Mouse (Mus musculus) embryonic facial prominence, embryonic 14.5 days (tissue): ENCODE measurements around the gene Adamts12. TPM values are rescaled to one million over a fixed set of nuclear protein-coding genes. Genes with fewer than 3 reads are reported as not detected.

Source experiments
- ATAC-seq: fragments of 200-750 bp; cut with Nextera tagmentation; 2 replicates; pipeline ENCODE4 v1.8.0; 2017; ENCODE audit warnings: low read depth, moderate number of reproducible peaks, moderate TSS enrichment
- DNase-seq: peaks from one replicate; pipeline ENCODE4 v3.0.0-alpha.2; 2015; ENCODE audit warnings: low spot score
- H3K27ac ChIP-seq: fragments of 300-500 bp; sonication (generic); replicated peaks from 2 replicates; pipeline ENCODE4 v1.5.1; 2014; ENCODE audit warnings: low read depth, mild to moderate bottlenecking, low read length, moderate library complexity
- H3K27me3 ChIP-seq: fragments of 300-500 bp; sonication (generic); replicated peaks from 2 replicates; pipeline ENCODE4 v1.6.1; 2014; ENCODE audit warnings: low read length; ENCODE audit not compliant: control insufficient read depth, insufficient read depth
- H3K36me3 ChIP-seq: fragments of 300-500 bp; sonication (generic); 2 replicates; pipeline ENCODE4 v1.6.1; 2014; ENCODE audit warnings: low read length, mixed read lengths; ENCODE audit not compliant: control insufficient read depth, insufficient read depth
- H3K4me1 ChIP-seq: fragments of 300-500 bp; sonication (generic); 2 replicates; pipeline ENCODE4 v1.6.1; 2014; ENCODE audit warnings: antibody characterized with exemption, low read length; ENCODE audit not compliant: control insufficient read depth, insufficient read depth
- H3K4me2 ChIP-seq: fragments of 300-500 bp; sonication (generic); 2 replicates; pipeline ENCODE4 v1.6.1; 2014; ENCODE audit warnings: low read depth, mild to moderate bottlenecking, low read length, moderate library complexity, mixed read lengths
- H3K4me3 ChIP-seq: fragments of 300-500 bp; sonication (generic); 2 replicates; pipeline ENCODE4 v1.5.1; 2014; ENCODE audit warnings: low read depth, mild to moderate bottlenecking, low read length
- H3K9ac ChIP-seq: fragments of 300-500 bp; sonication (generic); 2 replicates; pipeline ENCODE4 v1.6.1; 2014; ENCODE audit warnings: low read depth, mild to moderate bottlenecking, low read length, moderate library complexity, mixed read lengths
- H3K9me3 ChIP-seq: fragments of 300-500 bp; sonication (generic); 2 replicates; pipeline ENCODE4 v1.6.1; 2016; ENCODE audit warnings: low read length; ENCODE audit not compliant: control insufficient read depth
- WGBS: fragments of 180-500 bp; shearing (Covaris S2); extraction: QIAGEN DNeasy Blood & Tissue Kit; methylation state at CpG from one replicate; pipeline ENCODE4 v1.1.7; 2014; 5-methylcytosine and 5-hydroxymethylcytosine counted together
- polyA plus RNA-seq: library from polyadenylated mRNA; unstranded; fragments of >200 nt; fragmentation: Nextera tagmentation; extraction: Ambion mirVana; gene quantifications from 2 replicates; pipeline ENCODE4 v1.2.1, GENCODE M21; 2014

Adamts12 gene
- polyA plus RNA-seq = 12.8 and 13.6 TPM in 2 replicates

GRCm38 (mm10) chr15:11064558-11065411 lies at the start of gene Adamts12:
Gene Adamts12, plus strand, starts transcription at chr15:11064790.
- Histone ChIP-seq H3K27ac (peak within 1 kb of the TSS; percentile 94), H3K9ac (peak within 1 kb of the TSS; percentile 78), H3K4me1 (peaks cover 33% of the 10 kb centered on the region), H3K27me3 (no peaks in the 10 kb centered on the region), H3K4me2 (peak within 1 kb of the TSS; percentile 73), H3K4me3 (peak within 1 kb of the TSS; percentile 55), H3K9me3 (no peaks in the 10 kb centered on the region), H3K36me3 (no peaks in the 10 kb centered on the region)
- under 1% methylated on average over 23 of the region's 25 CpGs for WGBS
- DNase-seq (peak; percentile 93), ATAC-seq (peak; percentile 82)

- Histone ChIP-seq H3K9me3 (no peaks in the 10 kb centered on the region), H3K9ac (no peak overlapping the region), H3K27me3 (no peaks in the 10 kb centered on the region), H3K4me2 (no peak overlapping the region), H3K4me1 (no peaks in the 10 kb centered on the region), H3K36me3 (no peaks in the 10 kb centered on the region), H3K4me3 (no peak overlapping the region), H3K27ac (no peak overlapping the region)
- DNase-seq (no peak), ATAC-seq (no peak)
- WGBS = 43% methylated on average over 2 of the region's 2 CpGs
Observed at GRCm38 (mm10) chr15:11014931-11015330, 49.7 kb upstream of the Adamts12 start.

GRCm38 (mm10) chr15:11026801-11027561 lies 37.6 kb upstream of the Adamts12 start:
- H3K9me3 ChIP-seq = no peaks in the 10 kb centered on the region
- no peak for ATAC-seq
- H3K4me1 ChIP-seq = no peaks in the 10 kb centered on the region
- no peak for DNase-seq
- no peak overlapping the region for H3K9ac ChIP-seq
- no peaks in the 10 kb centered on the region for H3K36me3 ChIP-seq
- no peak overlapping the region for H3K27ac ChIP-seq
- H3K4me3 ChIP-seq = no peak overlapping the region
- H3K27me3 ChIP-seq = no peaks in the 10 kb centered on the region
- WGBS = 72% methylated on average over 4 of the region's 4 CpGs
- H3K4me2 ChIP-seq = no peak overlapping the region

GRCm38 (mm10) chr15:11030188-11030587 lies 34.4 kb upstream of the Adamts12 start:
- H3K9ac ChIP-seq = no peak overlapping the region
- 67% methylated on average over 3 of the region's 3 CpGs for WGBS
- DNase-seq = no peak
- H3K4me1 ChIP-seq = no peaks in the 10 kb centered on the region
- no peak overlapping the region for H3K4me3 ChIP-seq
- H3K27me3 ChIP-seq = peaks cover 16% of the 10 kb centered on the region
- H3K36me3 ChIP-seq = no peaks in the 10 kb centered on the region
- no peak for ATAC-seq
- H3K27ac ChIP-seq = no peak overlapping the region
- no peak overlapping the region for H3K4me2 ChIP-seq
- H3K9me3 ChIP-seq = no peaks in the 10 kb centered on the region

GRCm38 (mm10) chr15:11035947-11036474 lies 28.6 kb upstream of the Adamts12 start:
- 10% methylated on average over 34 of the region's 34 CpGs for WGBS
- H3K4me2 ChIP-seq = peak overlapping the region; percentile 58
- ATAC-seq (no peak), DNase-seq (peak; percentile 50)
- H3K4me1 ChIP-seq = peaks cover 15% of the 10 kb centered on the region; the same call in 1 of the 2 replicates
- H3K4me3 ChIP-seq = peak overlapping the region; percentile 34
- no peaks in the 10 kb centered on the region for H3K9me3 ChIP-seq
- H3K9ac ChIP-seq = 0 out of 2 replicates have a peak overlapping the region, but pooled peaks have one; percentile 26
- H3K27me3 ChIP-seq = peaks cover 48% of the 10 kb centered on the region
- H3K36me3 ChIP-seq = no peaks in the 10 kb centered on the region
- no peak overlapping the region for H3K27ac ChIP-seq

- Histone ChIP-seq H3K27me3 (peaks cover 48% of the 10 kb centered on the region), H3K4me3 (peak overlapping the region; percentile 34), H3K27ac (no peak overlapping the region), H3K4me2 (peak overlapping the region; percentile 58), H3K36me3 (no peaks in the 10 kb centered on the region), H3K9ac (0 out of 2 replicates have a peak overlapping the region, but pooled peaks have one; percentile 44), H3K9me3 (no peaks in the 10 kb centered on the region), H3K4me1 (peaks cover 15% of the 10 kb centered on the region; the same call in 1 of the 2 replicates)
- ATAC-seq = no peak; the same call in 1 of the 2 replicates
- 2% methylated on average over 44 of the region's 49 CpGs for WGBS
- peak; percentile 17 for DNase-seq
Observed at GRCm38 (mm10) chr15:11036535-11037375, 27.8 kb upstream of the Adamts12 start.

- Histone ChIP-seq H3K4me2 (peak overlapping the region; percentile 58), H3K9ac (no peak overlapping the region), H3K4me1 (peaks cover 15% of the 10 kb centered on the region; the same call in 1 of the 2 replicates), H3K27me3 (peaks cover 48% of the 10 kb centered on the region), H3K36me3 (no peaks in the 10 kb centered on the region), H3K27ac (no peak overlapping the region), H3K9me3 (no peaks in the 10 kb centered on the region), H3K4me3 (peak overlapping the region; percentile 34)
- DNase-seq = no peak
- 3% methylated on average over 8 of the region's 8 CpGs for WGBS
- no peak for ATAC-seq
Observed at GRCm38 (mm10) chr15:11037376-11037695, 27.3 kb upstream of the Adamts12 start.

- Histone ChIP-seq H3K27me3 (peaks cover 48% of the 10 kb centered on the region), H3K4me2 (peak within 1 kb of the TSS; percentile 58), H3K9me3 (no peaks in the 10 kb centered on the region), H3K27ac (no peak within 1 kb of the TSS), H3K4me1 (peaks cover 15% of the 10 kb centered on the region; the same call in 1 of the 2 replicates), H3K9ac (no peak within 1 kb of the TSS), H3K4me3 (peak within 1 kb of the TSS; percentile 34), H3K36me3 (no peaks in the 10 kb centered on the region)
- no peak for ATAC-seq
- WGBS = 3% methylated on average over 16 of the region's 16 CpGs
- peak; percentile 25 for DNase-seq
Observed at GRCm38 (mm10) chr15:11037711-11038110, 26.9 kb upstream of the Adamts12 start, which contains the start of gene Rxfp3. Gene Rxfp3, minus strand, starts transcription at chr15:11037991.
